Mouse (Mus musculus): ENCODE data around the gene Hdac1. TPM values are rescaled to one million over a fixed set of nuclear protein-coding genes. Genes with fewer than 3 reads are reported as not detected.

Hdac1 gene
- polyA plus RNA-seq (2014; fragmentation: Illumina TruSeq; extraction: RNeasy Lipid Tissue Mini Kit (QIAGEN cat#74804); ENCODE audit: low read depth, low replicate concordance): 77.8 TPM

DNA sequence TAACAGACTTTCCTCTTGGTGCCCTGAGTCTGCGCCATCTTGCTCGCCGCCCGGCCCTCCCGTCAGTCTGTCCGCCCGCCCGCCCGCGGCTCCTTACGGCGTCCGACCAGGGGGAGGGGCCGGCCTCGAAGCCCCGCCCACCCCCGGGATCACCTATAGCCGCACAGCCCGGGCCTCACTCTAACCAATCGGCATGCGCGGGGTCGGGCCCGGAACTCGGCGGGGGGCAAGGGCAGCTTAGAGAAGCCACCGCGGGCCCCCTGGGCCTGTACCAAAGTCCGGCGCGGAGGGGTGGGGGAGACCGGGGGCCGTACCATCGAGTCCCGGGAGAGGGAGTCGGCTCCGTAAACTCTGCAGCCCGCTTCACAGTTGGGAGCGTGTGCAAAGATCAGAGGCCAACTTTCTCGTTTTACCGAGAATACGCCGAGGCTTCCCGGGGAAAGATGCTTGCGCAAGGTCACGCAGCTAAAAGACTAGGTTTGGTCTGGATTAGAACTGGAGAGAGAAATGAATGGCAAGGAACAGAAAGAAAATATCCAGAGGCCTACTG lies at the start of gene Hdac1:
TSS of gene Hdac1 (minus strand) at position 122 of the 550 bp plus-strand sequence.

GRCm38 (mm10) chr4:129578466-129578865 lies 36.0 kb upstream of the Hdac1 start, which contains the start of gene Fam167b:
TSS of gene Fam167b (minus strand) at chr4:129578549.

DNA sequence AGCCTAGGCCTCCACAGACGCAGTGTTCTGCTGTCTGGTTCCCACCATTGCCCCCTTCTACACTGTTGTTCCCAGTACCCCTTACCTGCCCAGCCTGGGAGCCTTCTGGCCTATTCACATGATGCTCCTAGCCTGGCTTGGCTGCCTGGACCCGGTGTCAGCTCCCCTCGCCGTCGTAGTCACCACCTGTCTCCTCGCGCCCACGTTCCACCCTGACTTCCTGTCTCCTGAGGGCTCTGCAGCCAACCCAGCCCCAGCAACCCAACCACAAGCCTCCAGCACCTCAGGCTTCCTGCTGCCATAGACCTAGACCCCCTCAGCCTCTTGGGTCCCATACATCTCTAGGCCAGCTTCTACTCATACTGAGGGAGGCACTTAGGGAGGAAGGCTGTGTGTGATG lies 30.9 kb upstream of the Hdac1 start, which contains the start of gene Lck:
TSS of gene Lck (minus strand) at position 212 of the 400 bp plus-strand sequence.

GRCm38 (mm10) chr4:129513086-129513767 lies 29.3 kb downstream of the Hdac1 start, which contains the start of gene Marcksl1:
TSS of gene Marcksl1 (plus strand) at chr4:129513581.

DNA sequence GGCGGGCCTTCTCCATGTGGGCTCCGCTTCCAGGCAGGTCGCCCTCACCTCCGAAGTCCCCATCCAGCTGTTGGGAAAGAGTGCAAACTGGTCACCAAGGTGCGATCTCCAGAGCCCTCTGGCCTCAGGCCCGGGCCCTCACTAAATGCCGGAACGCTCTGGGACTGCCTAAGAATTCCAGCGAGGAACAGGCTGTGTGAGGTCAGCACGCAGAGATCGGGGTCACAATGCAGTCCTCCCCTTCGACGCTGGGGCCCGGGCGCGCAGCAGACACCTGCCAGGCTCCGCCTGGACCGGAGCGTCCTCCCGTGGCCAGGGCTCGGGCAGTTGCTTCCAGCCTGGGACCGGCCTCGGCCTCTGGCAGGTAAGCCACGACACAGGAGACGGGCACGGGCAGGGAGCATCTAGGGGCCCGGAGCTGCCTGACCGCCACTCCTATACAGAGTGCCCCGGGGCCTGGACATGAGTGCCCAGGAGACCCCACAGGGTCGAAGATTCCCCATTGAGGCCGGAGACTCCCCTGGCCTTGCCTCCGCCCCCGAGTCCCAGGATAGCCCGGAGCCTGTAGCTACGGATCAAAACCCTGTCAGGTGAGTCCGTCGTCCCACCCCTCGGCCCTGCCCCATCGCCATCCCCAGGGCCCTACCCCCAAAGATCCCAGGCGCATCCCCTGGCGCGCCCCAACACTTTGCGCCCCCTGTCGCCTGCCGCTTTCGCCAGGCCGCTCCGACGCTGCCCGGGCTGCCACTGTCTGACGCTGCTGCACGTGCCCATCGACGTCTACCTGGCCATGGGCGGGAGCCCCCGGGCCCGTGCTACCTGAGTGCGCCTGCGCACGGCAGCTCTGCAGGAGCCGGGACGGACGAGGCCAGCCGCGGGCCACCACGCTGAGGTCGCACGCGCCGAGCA lies 51.3 kb downstream of the Hdac1 start, which contains the start of the genes Tssk3 and Fam229a:
TSS of gene Tssk3 (minus strand) at position 51 of the 909 bp plus-strand sequence.
TSS of gene Fam229a (plus strand) at position 219 of the 909 bp plus-strand sequence.

Other genes starting within 250 kb of the Hdac1 start
- gene Rbbp4, start 207.3 kb downstream of the Hdac1 start, polyA plus RNA-seq (2014; fragmentation: Illumina TruSeq; extraction: RNeasy Lipid Tissue Mini Kit (QIAGEN cat#74804); ENCODE audit: low read depth, low replicate concordance): 146 TPM
- gene Zbtb8os, start 207.0 kb downstream of the Hdac1 start, polyA plus RNA-seq (2014; fragmentation: Illumina TruSeq; extraction: RNeasy Lipid Tissue Mini Kit (QIAGEN cat#74804); ENCODE audit: low read depth, low replicate concordance): 137 TPM
- gene Zbtb8a, start 164.6 kb downstream of the Hdac1 start, polyA plus RNA-seq (2014; fragmentation: Illumina TruSeq; extraction: RNeasy Lipid Tissue Mini Kit (QIAGEN cat#74804); ENCODE audit: low read depth, low replicate concordance): 4.0 TPM
- gene Zbtb8b, start 101.9 kb downstream of the Hdac1 start, polyA plus RNA-seq (2014; fragmentation: Illumina TruSeq; extraction: RNeasy Lipid Tissue Mini Kit (QIAGEN cat#74804); ENCODE audit: low read depth, low replicate concordance): not detected
- 20.9 TPM for gene Bsdc1, start 81.1 kb downstream of the Hdac1 start, polyA plus RNA-seq (2014; fragmentation: Illumina TruSeq; extraction: RNeasy Lipid Tissue Mini Kit (QIAGEN cat#74804); ENCODE audit: low read depth, low replicate concordance)
- gene Tssk3, start 51.7 kb downstream of the Hdac1 start, polyA plus RNA-seq (2014; fragmentation: Illumina TruSeq; extraction: RNeasy Lipid Tissue Mini Kit (QIAGEN cat#74804); ENCODE audit: low read depth, low replicate concordance): not detected
- gene Fam229a, start 51.5 kb downstream of the Hdac1 start, polyA plus RNA-seq (2014; fragmentation: Illumina TruSeq; extraction: RNeasy Lipid Tissue Mini Kit (QIAGEN cat#74804); ENCODE audit: low read depth, low replicate concordance): not detected
- gene Marcksl1, start 29.1 kb downstream of the Hdac1 start, polyA plus RNA-seq (2014; fragmentation: Illumina TruSeq; extraction: RNeasy Lipid Tissue Mini Kit (QIAGEN cat#74804); ENCODE audit: low read depth, low replicate concordance): 15.8 TPM
- gene Lck, start 30.9 kb upstream of the Hdac1 start, polyA plus RNA-seq (2014; fragmentation: Illumina TruSeq; extraction: RNeasy Lipid Tissue Mini Kit (QIAGEN cat#74804); ENCODE audit: low read depth, low replicate concordance): 0.28 TPM
- not detected for gene Fam167b, start 35.8 kb upstream of the Hdac1 start, polyA plus RNA-seq (2014; fragmentation: Illumina TruSeq; extraction: RNeasy Lipid Tissue Mini Kit (QIAGEN cat#74804); ENCODE audit: low read depth, low replicate concordance)
- gene Eif3i, start 57.9 kb upstream of the Hdac1 start, polyA plus RNA-seq (2014; fragmentation: Illumina TruSeq; extraction: RNeasy Lipid Tissue Mini Kit (QIAGEN cat#74804); ENCODE audit: low read depth, low replicate concordance): 24.2 TPM
- gene Tmem234, start 58.0 kb upstream of the Hdac1 start, polyA plus RNA-seq (2014; fragmentation: Illumina TruSeq; extraction: RNeasy Lipid Tissue Mini Kit (QIAGEN cat#74804); ENCODE audit: low read depth, low replicate concordance): 65.5 TPM
- gene Dcdc2b, start 71.5 kb upstream of the Hdac1 start, polyA plus RNA-seq (2014; fragmentation: Illumina TruSeq; extraction: RNeasy Lipid Tissue Mini Kit (QIAGEN cat#74804); ENCODE audit: low read depth, low replicate concordance): not detected
- 10.8 TPM for gene Iqcc, start 76.4 kb upstream of the Hdac1 start, polyA plus RNA-seq (2014; fragmentation: Illumina TruSeq; extraction: RNeasy Lipid Tissue Mini Kit (QIAGEN cat#74804); ENCODE audit: low read depth, low replicate concordance)
- 4.7 TPM for gene Ccdc28b, start 81.2 kb upstream of the Hdac1 start, polyA plus RNA-seq (2014; fragmentation: Illumina TruSeq; extraction: RNeasy Lipid Tissue Mini Kit (QIAGEN cat#74804); ENCODE audit: low read depth, low replicate concordance)
- 14.2 TPM for gene Txlna, start 98.4 kb upstream of the Hdac1 start, polyA plus RNA-seq (2014; fragmentation: Illumina TruSeq; extraction: RNeasy Lipid Tissue Mini Kit (QIAGEN cat#74804); ENCODE audit: low read depth, low replicate concordance)
- gene Kpna6, start 130.1 kb upstream of the Hdac1 start, polyA plus RNA-seq (2014; fragmentation: Illumina TruSeq; extraction: RNeasy Lipid Tissue Mini Kit (QIAGEN cat#74804); ENCODE audit: low read depth, low replicate concordance): 35.6 TPM
- gene Tmem39b, start 154.1 kb upstream of the Hdac1 start, polyA plus RNA-seq (2014; fragmentation: Illumina TruSeq; extraction: RNeasy Lipid Tissue Mini Kit (QIAGEN cat#74804); ENCODE audit: low read depth, low replicate concordance): 1.3 TPM
- gene Khdrbs1, start 199.6 kb upstream of the Hdac1 start, polyA plus RNA-seq (2014; fragmentation: Illumina TruSeq; extraction: RNeasy Lipid Tissue Mini Kit (QIAGEN cat#74804); ENCODE audit: low read depth, low replicate concordance): 149 TPM

All from sigmoid colon, adult 10 weeks (tissue).